Mouse (Mus musculus) urinary bladder, adult 18-20 months (tissue): ENCODE measurements around the gene Tnni2.
A peak's percentile ranks its signal among the peaks of the same experiment; 100 is the strongest.

Experiments
- DNase-seq, 2 experiments: peaks; one replicate each; pipeline ENCODE4 v3.0.0; 2022; ENCODE audit warnings: low spot score in 2 of 2, mixed read lengths in 2 of 2

Gene Tnni2

GRCm38 (mm10) chr7:142459299-142459691 is 17.7 kb downstream of the Tnni2 start:
- DNase-seq = peak in 1 of 2 experiments; percentile 0

- DNase-seq = no peak
These were observed 19.0 kb downstream of the Tnni2 start, which contains the start of gene Lsp1 for GRCm38 (mm10) chr7:142460636-142461077. Gene Lsp1 (plus strand): TSS chr7:142460809.

GRCm38 (mm10) chr7:142461446-142461845 is 19.8 kb downstream of the Tnni2 start:
- no peak for DNase-seq

GRCm38 (mm10) chr7:142462190-142462589 is 20.6 kb downstream of the Tnni2 start:
- no peak for DNase-seq

GRCm38 (mm10) chr7:142462594-142463078 is 21.0 kb downstream of the Tnni2 start:
- DNase-seq = no peak

GRCm38 (mm10) chr7:142470171-142470691 is 28.6 kb downstream of the Tnni2 start:
- DNase-seq = no peak

GRCm38 (mm10) chr7:142470808-142471413 is 29.3 kb downstream of the Tnni2 start:
- peak in 1 of 2 experiments; percentile 69 for DNase-seq

GRCm38 (mm10) chr7:142471414-142471861 is 29.8 kb downstream of the Tnni2 start:
- no peak for DNase-seq

- DNase-seq = no peak
These were observed 30.4 kb downstream of the Tnni2 start for GRCm38 (mm10) chr7:142471884-142472570.

GRCm38 (mm10) chr7:142472936-142473335 is 31.3 kb downstream of the Tnni2 start:
- no peak for DNase-seq

- DNase-seq = no peak
These were observed 31.9 kb downstream of the Tnni2 start for GRCm38 (mm10) chr7:142473476-142473875.

- peak in 1 of 2 experiments; percentile 71 for DNase-seq
These were observed 33.2 kb downstream of the Tnni2 start for GRCm38 (mm10) chr7:142474799-142475198.

GRCm38 (mm10) chr7:142475641-142476040 is 34.0 kb downstream of the Tnni2 start:
- no peak for DNase-seq

- DNase-seq = no peak
These were observed 34.7 kb downstream of the Tnni2 start for GRCm38 (mm10) chr7:142476271-142476670.

GRCm38 (mm10) chr7:142476795-142477452 is 35.3 kb downstream of the Tnni2 start:
- DNase-seq = peak in 1 of 2 experiments; percentile 68

- DNase-seq = no peak
These were observed 36.4 kb downstream of the Tnni2 start for GRCm38 (mm10) chr7:142478001-142478400.

- DNase-seq = no peak
These were observed 37.0 kb downstream of the Tnni2 start for GRCm38 (mm10) chr7:142478574-142478973.

- DNase-seq = no peak
These were observed 37.7 kb downstream of the Tnni2 start for GRCm38 (mm10) chr7:142479307-142479706.

- no peak for DNase-seq
These were observed 38.3 kb downstream of the Tnni2 start for GRCm38 (mm10) chr7:142479886-142480285.

GRCm38 (mm10) chr7:142480661-142481060 is 39.1 kb downstream of the Tnni2 start:
- DNase-seq = no peak

GRCm38 (mm10) chr7:142481186-142481567 is 39.6 kb downstream of the Tnni2 start:
- DNase-seq = no peak

GRCm38 (mm10) chr7:142481568-142482255 is 40.1 kb downstream of the Tnni2 start:
- peak in 1 of 2 experiments; percentile 78 for DNase-seq
